Mouse (Mus musculus) heart, postnatal 10 days (tissue): ENCODE results near the gene Mmel1. TPM values are rescaled to one million over a fixed set of nuclear protein-coding genes. Genes with fewer than 3 reads are reported as not detected.

Experiments
- DNase-seq, 2 experiments: peaks; one replicate each; pipeline ENCODE4 v3.0.0; 2021
- intact Hi-C: fragments of 180-260 bp; cut with DNase I; formaldehyde crosslinking; loops from one replicate; pipeline ENCODE4 v1.15.1; 2025
- total RNA-seq, 2 experiments: library from RNA; stranded (reverse); gene quantifications; 2 replicates each; pipeline ENCODE4 v1.2.3; 2021

Gene Mmel1
- under 1 TPM; 0.32 to 0.48 TPM for total RNA-seq

- intact Hi-C loops = no loop called here
- no peak for DNase-seq
Measured at GRCm38 (mm10) chr4:154869440-154869839, at the start of gene Mmel1. Gene Mmel1 (plus strand): TSS chr4:154869585.

GRCm38 (mm10) chr4:154825662-154826061, 43.7 kb upstream of the Mmel1 start:
- peak; percentile 78 to 85 for DNase-seq
- intact Hi-C loops = loop anchor here (2.0 kb wide), 2 partner anchors 27 to 77 kb away; no protein-coding TSS in a partner anchor

GRCm38 (mm10) chr4:154826224-154826623, 43.2 kb upstream of the Mmel1 start:
- DNase-seq = peak in 1 of 2 experiments; percentile 24
- intact Hi-C loops = no loop called here

- intact Hi-C loops = no loop called here
- peak; percentile 38 to 57 for DNase-seq
Measured at GRCm38 (mm10) chr4:154827181-154827580, 42.2 kb upstream of the Mmel1 start.

- intact Hi-C loops = no loop called here
- no peak for DNase-seq
Measured at GRCm38 (mm10) chr4:154827861-154828610, 41.3 kb upstream of the Mmel1 start.

GRCm38 (mm10) chr4:154831915-154832573, 37.3 kb upstream of the Mmel1 start:
- intact Hi-C loops = no loop called here
- no peak for DNase-seq

GRCm38 (mm10) chr4:154836183-154836915, 33.0 kb upstream of the Mmel1 start:
- intact Hi-C loops = no loop called here
- no peak for DNase-seq

- intact Hi-C loops = no loop called here
- peak; percentile 50 to 73 for DNase-seq
Measured at GRCm38 (mm10) chr4:154837170-154837569, 32.2 kb upstream of the Mmel1 start, which contains the start of gene Ttc34. Gene Ttc34 (plus strand): TSS chr4:154837459.

- intact Hi-C loops = no loop called here
Measured at GRCm38 (mm10) chr4:154838741-154839140, 30.6 kb upstream of the Mmel1 start.

GRCm38 (mm10) chr4:154839406-154839805, 30.0 kb upstream of the Mmel1 start:
- DNase-seq = no peak

More at GRCm38 (mm10) chr4:154838741-154839140, 30.6 kb upstream of the Mmel1 start:
- DNase-seq = no peak

GRCm38 (mm10) chr4:154852696-154853095, 16.7 kb upstream of the Mmel1 start:
- DNase-seq = no peak
- intact Hi-C loops = no loop called here

More at GRCm38 (mm10) chr4:154839406-154839805, 30.0 kb upstream of the Mmel1 start:
- intact Hi-C loops = no loop called here

- no peak for DNase-seq
- intact Hi-C loops = no loop called here
Measured at GRCm38 (mm10) chr4:154853881-154854280, 15.5 kb upstream of the Mmel1 start.

- DNase-seq = no peak
- intact Hi-C loops = no loop called here
Measured at GRCm38 (mm10) chr4:154854676-154855345, 14.6 kb upstream of the Mmel1 start.

GRCm38 (mm10) chr4:154855721-154856479, 13.5 kb upstream of the Mmel1 start:
- intact Hi-C loops = no loop called here
- peak; percentile 82 for DNase-seq

GRCm38 (mm10) chr4:154856480-154856837, 12.9 kb upstream of the Mmel1 start:
- intact Hi-C loops = no loop called here
- no peak for DNase-seq

- intact Hi-C loops = no loop called here
- DNase-seq = no peak
Measured at GRCm38 (mm10) chr4:154856882-154857281, 12.5 kb upstream of the Mmel1 start.

- DNase-seq = no peak
- intact Hi-C loops = no loop called here
Measured at GRCm38 (mm10) chr4:154857366-154858240, 11.8 kb upstream of the Mmel1 start.

- intact Hi-C loops = no loop called here
- DNase-seq = no peak
Measured at GRCm38 (mm10) chr4:154858601-154859000, 10.8 kb upstream of the Mmel1 start.

- no peak for DNase-seq
- intact Hi-C loops = no loop called here
Measured at GRCm38 (mm10) chr4:154861967-154862366, 7.4 kb upstream of the Mmel1 start.
